Mouse (Mus musculus) liver, postnatal 0 days (tissue): ENCODE results near the gene Cers3. TPM values are rescaled to one million over a fixed set of nuclear protein-coding genes. Genes with fewer than 3 reads are reported as not detected.

Experiments used
- ATAC-seq: fragments of 200-750 bp; cut with Nextera tagmentation; 2 replicates; pipeline ENCODE4 v1.8.0; 2017; ENCODE audit warnings: mild to moderate bottlenecking, moderate library complexity
- DNase-seq: peaks from one replicate; pipeline ENCODE4 v3.0.0-alpha.2; 2016
- H3K27ac ChIP-seq: fragments of 300-500 bp; sonication (generic); 2 replicates; pipeline ENCODE4 v1.5.1; 2014; ENCODE audit warnings: antibody characterized with exemption, moderate library complexity, mild to moderate bottlenecking, low read depth
- H3K27me3 ChIP-seq: fragments of 300-500 bp; sonication (generic); 2 replicates; pipeline ENCODE4 v1.6.1; 2014; ENCODE audit warnings: low read length, control low read depth, mixed read lengths; ENCODE audit not compliant: insufficient read depth
- H3K36me3 ChIP-seq: fragments of 300-500 bp; sonication (generic); replicated peaks from 2 replicates; pipeline ENCODE4 v1.6.1; 2014; ENCODE audit warnings: mild to moderate bottlenecking, control low read depth, low read length, moderate library complexity, mixed read lengths; ENCODE audit not compliant: insufficient read depth
- H3K4me1 ChIP-seq: fragments of 300-500 bp; sonication (generic); 2 replicates; pipeline ENCODE4 v1.6.1; 2014; ENCODE audit warnings: antibody characterized with exemption, mild to moderate bottlenecking, control low read depth; ENCODE audit not compliant: insufficient read depth
- H3K4me2 ChIP-seq: fragments of 300-500 bp; sonication (generic); 2 replicates; pipeline ENCODE4 v1.6.1; 2014; ENCODE audit warnings: low read depth, mild to moderate bottlenecking, low read length, moderate library complexity, mixed read lengths
- H3K4me3 ChIP-seq: fragments of 300-500 bp; sonication (generic); 2 replicates; pipeline ENCODE4 v1.5.1; 2014; ENCODE audit warnings: low read depth, low read length
- H3K9ac ChIP-seq: fragments of 300-500 bp; sonication (generic); replicated peaks from 2 replicates; pipeline ENCODE4 v1.6.1; 2014; ENCODE audit warnings: mild to moderate bottlenecking, moderate library complexity
- H3K9me3 ChIP-seq: fragments of 300-500 bp; sonication (generic); 2 replicates; pipeline ENCODE4 v1.6.1; 2016; ENCODE audit warnings: mild to moderate bottlenecking, control low read depth, low read length, mixed read lengths
- CTCF ChIP-seq: sonication (generic); IDR thresholded peaks from 2 replicates; pipeline ENCODE4 v1.5.1; 2016; ENCODE audit warnings: antibody characterized with exemption, low read depth
- EP300 ChIP-seq: IDR thresholded peaks from 2 replicates; pipeline ENCODE4 v1.6.1; 2016; ENCODE audit warnings: antibody characterized with exemption, low read depth, mild to moderate bottlenecking
- WGBS: fragments of 180-500 bp; shearing (Covaris S2); extraction: QIAGEN DNeasy Blood & Tissue Kit; methylation state at CpG from one replicate; pipeline ENCODE4 v1.1.7; 2014; ENCODE audit not compliant: insufficient replicate concordance; 5-methylcytosine and 5-hydroxymethylcytosine counted together
- polyA plus RNA-seq: library from polyadenylated mRNA; unstranded; fragments of >200 nt; fragmentation: Nextera tagmentation; extraction: Ambion mirVana; gene quantifications from 2 replicates; pipeline ENCODE4 v1.2.1, GENCODE M21; 2015

The Cers3 gene
- polyA plus RNA-seq, 1 experiment from 2014 or later: not detected

GRCm38 (mm10) chr7:66741008-66741407 lies 2.3 kb upstream of the Cers3 start:
- H3K27me3 ChIP-seq: no peaks in the 10 kb centered on the region
- no peak overlapping the region for H3K4me2 ChIP-seq
- ATAC-seq: no peak
- H3K4me3 ChIP-seq: no peak overlapping the region
- H3K36me3 ChIP-seq: no peaks in the 10 kb centered on the region
- no peaks in the 10 kb centered on the region; the same call in 1 of the 2 replicates for H3K4me1 ChIP-seq
- DNase-seq: no peak
- TF ChIP-seq CTCF (no peak), EP300 (no peak)
- H3K9ac ChIP-seq: no peak overlapping the region
- no peaks in the 10 kb centered on the region for H3K9me3 ChIP-seq
- WGBS: 74% methylated on average over 5 of the region's 5 CpGs
- no peak overlapping the region for H3K27ac ChIP-seq

- Histone ChIP-seq H3K4me1 (no peaks in the 10 kb centered on the region; the same call in 1 of the 2 replicates), H3K27me3 (no peaks in the 10 kb centered on the region), H3K4me3 (no peak overlapping the region), H3K36me3 (no peaks in the 10 kb centered on the region), H3K9ac (no peak overlapping the region), H3K27ac (no peak overlapping the region), H3K9me3 (no peaks in the 10 kb centered on the region), H3K4me2 (no peak overlapping the region)
- DNase-seq (no peak), ATAC-seq (no peak)
- TF ChIP-seq EP300: no peak
- TF ChIP-seq CTCF: no peak
- 74% methylated on average over 8 of the region's 8 CpGs for WGBS
These were observed 1.9 kb upstream of the Cers3 start for GRCm38 (mm10) chr7:66741412-66741811.

GRCm38 (mm10) chr7:66746972-66747371 lies 3.7 kb downstream of the Cers3 start:
- Histone ChIP-seq H3K36me3 (no peaks in the 10 kb centered on the region), H3K4me1 (no peaks in the 10 kb centered on the region), H3K9ac (no peak overlapping the region), H3K27ac (no peak overlapping the region), H3K4me2 (no peak overlapping the region), H3K27me3 (no peaks in the 10 kb centered on the region), H3K4me3 (no peak overlapping the region), H3K9me3 (no peaks in the 10 kb centered on the region)
- no peak for TF ChIP-seq EP300
- ATAC-seq (no peak), DNase-seq (no peak)
- 61% methylated on average over 7 of the region's 7 CpGs for WGBS

- H3K36me3 ChIP-seq: no peaks in the 10 kb centered on the region
- TF ChIP-seq CTCF (no peak), EP300 (no peak)
- H3K9me3 ChIP-seq: no peaks in the 10 kb centered on the region
- H3K4me3 ChIP-seq: no peak overlapping the region
- no peaks in the 10 kb centered on the region for H3K27me3 ChIP-seq
- ATAC-seq (no peak), DNase-seq (no peak)
- WGBS: 67% methylated on average over 1 of the region's 1 CpGs
- no peak overlapping the region for H3K27ac ChIP-seq
- H3K4me1 ChIP-seq: no peaks in the 10 kb centered on the region
- no peak overlapping the region for H3K4me2 ChIP-seq
- H3K9ac ChIP-seq: no peak overlapping the region
These were observed 6.7 kb downstream of the Cers3 start for GRCm38 (mm10) chr7:66749998-66750397.

- Histone ChIP-seq H3K4me2 (no peak overlapping the region), H3K27ac (no peak overlapping the region), H3K4me3 (no peak overlapping the region), H3K27me3 (no peaks in the 10 kb centered on the region), H3K9ac (no peak overlapping the region), H3K4me1 (no peaks in the 10 kb centered on the region), H3K9me3 (no peaks in the 10 kb centered on the region), H3K36me3 (no peaks in the 10 kb centered on the region)
- ATAC-seq (no peak), DNase-seq (no peak)
- TF ChIP-seq EP300 (no peak), CTCF (no peak)
- 77% methylated on average over 8 of the region's 8 CpGs for WGBS
These were observed 10.5 kb downstream of the Cers3 start for GRCm38 (mm10) chr7:66753816-66754215.

- no peaks in the 10 kb centered on the region for H3K36me3 ChIP-seq
- no peaks in the 10 kb centered on the region for H3K27me3 ChIP-seq
- no peaks in the 10 kb centered on the region for H3K9me3 ChIP-seq
- no peak overlapping the region for H3K27ac ChIP-seq
- no peak overlapping the region for H3K4me2 ChIP-seq
- H3K4me3 ChIP-seq: no peak overlapping the region
- ATAC-seq (no peak), DNase-seq (no peak)
- WGBS: 68% methylated on average over 7 of the region's 7 CpGs
- TF ChIP-seq CTCF (no peak), EP300 (no peak)
- no peaks in the 10 kb centered on the region for H3K4me1 ChIP-seq
- H3K9ac ChIP-seq: no peak overlapping the region
These were observed 12.3 kb downstream of the Cers3 start for GRCm38 (mm10) chr7:66755611-66756010.

GRCm38 (mm10) chr7:66769902-66770301 lies 26.6 kb downstream of the Cers3 start:
- Histone ChIP-seq H3K9ac (no peak overlapping the region), H3K4me2 (no peak overlapping the region), H3K27ac (no peak overlapping the region), H3K9me3 (no peaks in the 10 kb centered on the region), H3K36me3 (no peaks in the 10 kb centered on the region), H3K4me1 (no peaks in the 10 kb centered on the region), H3K27me3 (no peaks in the 10 kb centered on the region), H3K4me3 (no peak overlapping the region)
- ATAC-seq (no peak), DNase-seq (no peak)
- WGBS: 18% methylated on average over 5 of the region's 5 CpGs
- no peak for TF ChIP-seq CTCF
- TF ChIP-seq EP300: no peak
